Mouse (Mus musculus) ES-E14 (cell line): ENCODE data around the gene Abhd16a. TPM values are rescaled to one million over a fixed set of nuclear protein-coding genes. Genes with fewer than 3 reads are reported as not detected.

ENCODE experiments used
- DNase-seq: peaks from one replicate; pipeline ENCODE4 v3.0.0-alpha.2; 2013; ENCODE audit warnings: low read depth, low spot score
- H3K27ac ChIP-seq: 2 replicates; pipeline ENCODE4 v1.5.1; 2012; ENCODE audit warnings: low read depth, mild to moderate bottlenecking, low read length, moderate library complexity, mixed read lengths; ENCODE audit not compliant: poor library complexity, insufficient read depth, severe bottlenecking
- H3K36me3 ChIP-seq: 2 replicates; pipeline ENCODE4 v1.6.1; 2012; ENCODE audit warnings: mild to moderate bottlenecking, low read length, moderate library complexity, mixed read lengths; ENCODE audit not compliant: control insufficient read depth, poor library complexity, insufficient read depth, severe bottlenecking
- H3K4me1 ChIP-seq, 2 experiments: fragments of 150-350 bp in 1 of 2; sonication (generic) in 1 of 2; 2 replicates each; pipeline ENCODE4 v1.6.1; 2012; ENCODE audit warnings: low read length in 2 of 2, mild to moderate bottlenecking in 1 of 2, mixed read lengths in 1 of 2; ENCODE audit not compliant: control insufficient read depth in 2 of 2, insufficient read depth in 2 of 2, poor library complexity in 1 of 2
- H3K4me3 ChIP-seq, 2 experiments: fragments of 150-350 bp in 1 of 2; sonication (generic) in 1 of 2; 2 replicates each; pipeline ENCODE4 v1.5.1; 2012; ENCODE audit warnings: low read length in 2 of 2, low read depth in 1 of 2, mild to moderate bottlenecking in 1 of 2, mixed read lengths in 1 of 2; ENCODE audit not compliant: insufficient read depth in 1 of 2, poor library complexity in 1 of 2, severe bottlenecking in 1 of 2
- H3K9ac ChIP-seq: 2 replicates; pipeline ENCODE4 v1.6.1; 2012; ENCODE audit warnings: low read depth, mild to moderate bottlenecking, low read length, mixed read lengths; ENCODE audit not compliant: poor library complexity, insufficient read depth, severe bottlenecking
- H3K9me3 ChIP-seq: fragments of 150-350 bp; sonication (generic); 2 replicates; pipeline ENCODE4 v1.6.1; 2012; ENCODE audit warnings: low read depth, mild to moderate bottlenecking, low read length; ENCODE audit not compliant: control insufficient read depth, insufficient read depth
- CHD2 ChIP-seq: IDR thresholded peaks from 2 replicates; pipeline ENCODE4 v1.6.1; 2014; ENCODE audit warnings: mild to moderate bottlenecking, low read depth, low read length, inconsistent platforms
- HCFC1 ChIP-seq: IDR thresholded peaks from 2 replicates; pipeline ENCODE4 v1.6.1; 2012; ENCODE audit warnings: low read length, inconsistent platforms, borderline replicate concordance; ENCODE audit not compliant: insufficient read depth
- MAFK ChIP-seq: IDR thresholded peaks from 2 replicates; pipeline ENCODE4 v1.6.1; 2014; ENCODE audit warnings: mild to moderate bottlenecking, low read depth, low read length, inconsistent platforms; ENCODE audit not compliant: insufficient read depth
- ZC3H11A ChIP-seq: IDR thresholded peaks from 2 replicates; pipeline ENCODE4 v1.6.1; 2012; ENCODE audit warnings: low read depth, mild to moderate bottlenecking, inconsistent platforms, low read length, borderline replicate concordance
- ZNF384 ChIP-seq: IDR thresholded peaks from 2 replicates; pipeline ENCODE4 v1.6.1; 2012; ENCODE audit warnings: low read depth, low read length, inconsistent platforms
- in situ Hi-C, 2 experiments: fragments of 600-800 bp; cut with MboI; formaldehyde crosslinking; loops; one replicate each; pipeline ENCODE4 v1.15.1; 2025; ENCODE audit warnings: low sequenced_read_pairs in 2 of 2, inconsistent platforms in 1 of 2; ENCODE audit not compliant: unreplicated experiment in 2 of 2
- total RNA-seq: library from RNA; depleted of rRNA; stranded (reverse); fragments of 300-350 nt; gene quantifications from 2 replicates; pipeline ENCODE4 v1.2.3, GENCODE M21; 2012

Gene Abhd16a
- total RNA-seq, 1 experiment, result 30.7 TPM

- no peak overlapping the region for H3K27ac ChIP-seq
- H3K4me1 ChIP-seq, result peaks cover 3 to 9% of the 10 kb centered on the region in 2 experiments; a peak in 3 of 4 replicates
- H3K9me3 ChIP-seq, result no peaks in the 10 kb centered on the region
- TF ChIP-seq HCFC1 (no peak), CHD2 (no peak), MAFK (no peak), ZNF384 (no peak), ZC3H11A (no peak)
- no peak for DNase-seq
- H3K36me3 ChIP-seq, result no peaks in the 10 kb centered on the region
- no peak overlapping the region for H3K9ac ChIP-seq
- no peak overlapping the region for H3K4me3 ChIP-seq
- in situ Hi-C loops, result no loop called here
These were observed 6.1 kb upstream of the Abhd16a start for GRCm38 (mm10) chr17:35082841-35083576.

- no peak overlapping the region for H3K4me3 ChIP-seq
- no peaks in the 10 kb centered on the region for H3K9me3 ChIP-seq
- H3K4me1 ChIP-seq, result peaks cover 0 to 5% of the 10 kb centered on the region in 2 experiments; a peak in 2 of 4 replicates
- no peak overlapping the region for H3K27ac ChIP-seq
- no peak for DNase-seq
- in situ Hi-C loops, result no loop called here
- no peak for TF ChIP-seq ZC3H11A
- no peak for TF ChIP-seq ZNF384
- no peak for TF ChIP-seq HCFC1
- TF ChIP-seq MAFK, result no peak
- TF ChIP-seq CHD2, result no peak
- H3K9ac ChIP-seq, result no peak overlapping the region
- H3K36me3 ChIP-seq, result no peaks in the 10 kb centered on the region
These were observed 5.0 kb upstream of the Abhd16a start for GRCm38 (mm10) chr17:35083929-35084497.

GRCm38 (mm10) chr17:35085208-35085865, 3.7 kb upstream of the Abhd16a start, which contains the start of gene Ly6g6f:
TSS of gene Ly6g6f (minus strand) at chr17:35085610.
- Histone ChIP-seq H3K9me3 (no peaks in the 10 kb centered on the region), H3K27ac (no peak within 1 kb of the TSS), H3K36me3 (no peaks in the 10 kb centered on the region), H3K9ac (no peak within 1 kb of the TSS), H3K4me3 (no peak within 1 kb of the TSS), H3K4me1 (peaks cover 0 to 3% of the 10 kb centered on the region in 2 experiments; a peak in 1 of 4 replicates)
- TF ChIP-seq HCFC1 (no peak), MAFK (no peak), ZC3H11A (no peak), CHD2 (no peak), ZNF384 (no peak)
- DNase-seq, result no peak
- in situ Hi-C loops, result no loop called here

GRCm38 (mm10) chr17:35088151-35088550, 912 bp upstream of the Abhd16a start:
- DNase-seq, result no peak
- no peak overlapping the region for H3K4me3 ChIP-seq
- no peak overlapping the region for H3K27ac ChIP-seq
- H3K9me3 ChIP-seq, result no peaks in the 10 kb centered on the region
- in situ Hi-C loops, result no loop called here
- H3K36me3 ChIP-seq, result peaks cover 4% of the 10 kb centered on the region; the same call in 1 of the 2 replicates
- no peak overlapping the region for H3K9ac ChIP-seq
- peaks cover 0 to 2% of the 10 kb centered on the region in 2 experiments; a peak in 1 of 4 replicates for H3K4me1 ChIP-seq
- TF ChIP-seq HCFC1, result no peak
- no peak for TF ChIP-seq CHD2
- TF ChIP-seq ZNF384, result peak; percentile 54
- no peak for TF ChIP-seq MAFK
- no peak for TF ChIP-seq ZC3H11A
